Mouse (Mus musculus) liver, adult 2 months (tissue): ENCODE results near the gene Numa1. TPM values are rescaled to one million over a fixed set of nuclear protein-coding genes. Genes with fewer than 3 reads are reported as not detected.

ENCODE experiments used
- DNase-seq: peaks from one replicate; pipeline ENCODE4 v3.0.0-alpha.2; 2011; ENCODE audit warnings: low read depth, low spot score; ENCODE audit errors: extremely low read depth
- H3K27ac ChIP-seq: fragments of 200-500 bp; replicated peaks from 2 replicates; pipeline ENCODE4 v1.5.1; 2012; ENCODE audit warnings: low read depth, mild to moderate bottlenecking, control low read depth, inconsistent platforms, low read length; ENCODE audit not compliant: insufficient read depth
- H3K27me3 ChIP-seq: fragments of 200-500 bp; 2 replicates; pipeline ENCODE4 v1.6.1; 2012; ENCODE audit warnings: mild to moderate bottlenecking, moderate library complexity, low read length, inconsistent platforms; ENCODE audit not compliant: control insufficient read depth, insufficient read depth
- H3K36me3 ChIP-seq: fragments of 200-500 bp; 2 replicates; pipeline ENCODE4 v1.6.1; 2012; ENCODE audit warnings: low read length, inconsistent platforms; ENCODE audit not compliant: control insufficient read depth, insufficient read depth
- H3K4me1 ChIP-seq: fragments of 200-500 bp; 2 replicates; pipeline ENCODE4 v1.6.1; 2011; ENCODE audit warnings: low read length; ENCODE audit not compliant: control insufficient read depth, insufficient read depth
- H3K4me3 ChIP-seq: fragments of 200-500 bp; 2 replicates; pipeline ENCODE4 v1.5.1; 2011; ENCODE audit warnings: low read depth, mild to moderate bottlenecking, control low read depth, low read length, moderate library complexity; ENCODE audit not compliant: insufficient read depth
- H3K79me2 ChIP-seq: fragments of 200-500 bp; 2 replicates; pipeline ENCODE4 v1.6.1; 2012; ENCODE audit warnings: inconsistent platforms, mild to moderate bottlenecking, low read length, moderate library complexity; ENCODE audit not compliant: control insufficient read depth, insufficient read depth
- H3K9ac ChIP-seq: fragments of 200-500 bp; 2 replicates; pipeline ENCODE4 v1.6.1; 2012; ENCODE audit warnings: low read depth, mild to moderate bottlenecking, control low read depth, inconsistent platforms, low read length
- CTCF ChIP-seq: fragments of 200-500 bp; IDR thresholded peaks from 2 replicates; pipeline ENCODE4 v1.5.1; 2011; ENCODE audit warnings: low read depth, low read length, control low read depth
- POLR2A ChIP-seq: fragments of 200-500 bp; IDR thresholded peaks from 2 replicates; pipeline ENCODE4 v1.6.1; 2011; ENCODE audit warnings: low read length, control low read depth; ENCODE audit not compliant: insufficient read depth; ENCODE audit errors: extremely low read depth
- WGBS: fragments of 180-500 bp; shearing (Covaris S2); methylation state at CpG from one replicate; pipeline ENCODE4 v1.1.7; 2018; 5-methylcytosine and 5-hydroxymethylcytosine counted together
- polyA plus RNA-seq: library from polyadenylated mRNA; depleted of rRNA; stranded (reverse); fragments of >200 nt; gene quantifications from 2 replicates; pipeline ENCODE4 v1.2.3, GENCODE M21; 2012
- total RNA-seq: library from RNA; depleted of rRNA; stranded (reverse); fragments of >200 nt; gene quantifications from 2 replicates; pipeline ENCODE4 v1.2.3, GENCODE M21; 2014

The Numa1 gene
- total and polyA plus RNA-seq, 2 experiments, result 26.7 to 31.8 TPM

GRCm38 (mm10) chr7:101900331-101901097 is 33.4 kb upstream of the Numa1 start:
- Histone ChIP-seq H3K9ac (0 out of 2 replicates have a peak overlapping the region, but pooled peaks have one; percentile 17), H3K27ac (peak overlapping the region; percentile 61), H3K4me3 (no peak overlapping the region), H3K36me3 (no peaks in the 10 kb centered on the region), H3K4me1 (peaks cover 4% of the 10 kb centered on the region), H3K79me2 (no peaks in the 10 kb centered on the region), H3K27me3 (no peaks in the 10 kb centered on the region)
- peak; percentile 40 for DNase-seq
- 89% methylated on average over 16 of the region's 16 CpGs for WGBS
- TF ChIP-seq CTCF, result no peak
- no peak for TF ChIP-seq POLR2A

DNA sequence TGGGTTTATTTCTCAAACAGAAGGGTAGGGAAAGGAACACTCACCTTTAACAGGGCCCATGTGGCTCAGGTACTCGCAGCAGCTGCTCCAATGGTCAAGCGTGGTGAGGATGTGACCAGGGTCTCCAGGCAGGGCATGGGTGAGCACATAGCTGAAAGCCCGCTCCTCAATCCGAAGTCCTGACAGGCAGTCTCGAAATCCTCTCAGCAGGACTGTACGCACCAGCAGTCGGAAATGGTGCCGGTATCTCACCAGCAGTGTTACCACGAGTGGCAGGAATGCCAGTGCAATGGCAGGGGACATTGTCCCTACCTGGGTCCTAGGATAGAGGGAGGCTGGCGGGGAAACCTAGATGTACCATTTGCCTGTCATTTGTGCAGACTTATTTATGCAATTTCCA is 31.9 kb upstream of the Numa1 start:
- Histone ChIP-seq H3K79me2 (peaks cover 9% of the 10 kb centered on the region; the same call in 1 of the 2 replicates), H3K27me3 (no peaks in the 10 kb centered on the region), H3K9ac (no peak overlapping the region), H3K4me1 (peaks cover 9% of the 10 kb centered on the region), H3K27ac (no peak overlapping the region), H3K36me3 (no peaks in the 10 kb centered on the region), H3K4me3 (no peak overlapping the region)
- no peak for DNase-seq
- no peak for TF ChIP-seq CTCF
- TF ChIP-seq POLR2A, result no peak
- 94% methylated on average over 10 of the region's 10 CpGs for WGBS

DNA sequence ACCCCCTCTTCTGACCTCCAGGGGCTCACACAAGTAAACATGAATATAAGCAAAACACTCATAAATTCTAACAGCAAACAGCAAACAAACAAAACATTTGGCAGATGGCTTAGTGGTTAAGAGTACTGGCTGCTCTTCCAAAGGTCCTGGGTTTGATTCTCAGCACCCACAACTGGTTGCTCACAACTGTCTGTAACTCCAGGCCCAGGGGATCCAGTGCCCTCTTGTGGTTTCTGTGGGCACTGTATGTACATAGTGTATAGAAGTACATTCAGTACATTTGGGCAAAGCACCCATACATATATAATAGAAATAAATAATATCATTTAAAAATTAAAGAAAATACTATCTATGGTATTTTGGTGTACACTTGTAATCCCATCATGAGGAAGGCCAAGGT is 31.1 kb upstream of the Numa1 start:
- DNase-seq, result no peak

DNA sequence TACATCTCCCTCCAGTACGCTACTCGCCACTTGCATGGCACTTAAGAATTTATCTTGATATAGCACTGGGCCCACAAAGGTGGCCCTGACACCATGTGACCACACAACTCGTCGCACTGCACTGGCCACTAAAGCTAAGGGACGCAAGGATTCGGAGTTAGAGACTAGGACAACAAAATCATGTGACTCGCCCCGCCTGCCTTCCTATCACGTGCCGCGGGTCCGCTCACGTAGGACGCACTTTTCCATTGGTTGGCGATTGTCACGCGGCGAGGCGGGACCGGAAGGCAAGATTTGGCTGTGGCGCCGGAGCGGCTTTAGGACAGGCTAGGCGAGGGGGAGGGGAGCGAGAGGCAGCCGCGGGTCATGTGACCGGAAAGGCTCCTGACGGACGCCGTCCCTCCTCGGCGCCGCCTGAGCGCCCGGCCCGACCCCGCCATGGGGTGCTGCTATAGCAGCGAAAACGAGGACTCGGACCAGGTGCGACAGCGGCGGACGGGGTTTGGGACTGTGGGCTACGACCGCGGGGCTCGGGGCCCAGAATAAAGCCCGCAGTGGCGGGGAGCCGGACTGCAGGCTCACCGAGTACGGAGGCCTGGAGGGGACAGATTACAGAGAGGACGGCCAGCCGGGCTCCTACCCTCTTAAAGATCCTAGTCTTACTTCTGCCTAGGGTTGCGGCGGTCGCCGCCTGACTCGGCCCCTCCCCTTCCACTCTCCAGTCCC is 28.2 kb upstream of the Numa1 start, which contains the start of gene Lamtor1:
Lamtor1 (plus strand) TSS at position 344 of the 726 bp plus-strand sequence.
- 0 out of 2 replicates have a peak, but pooled peaks have one; percentile 7 for TF ChIP-seq CTCF
- TF ChIP-seq POLR2A, result peak; percentile 81
- whole genome bisulfite sequencing, result under 1% methylated on average over 61 of the region's 61 CpGs
- peaks cover 33% of the 10 kb centered on the region for H3K4me1 ChIP-seq

More for the DNA sequence above, 31.1 kb upstream of the Numa1 start:
- Histone ChIP-seq H3K4me1 (peaks cover 12% of the 10 kb centered on the region), H3K27ac (no peak overlapping the region), H3K27me3 (no peaks in the 10 kb centered on the region), H3K36me3 (no peaks in the 10 kb centered on the region), H3K79me2 (peaks cover 12% of the 10 kb centered on the region; the same call in 1 of the 2 replicates), H3K4me3 (no peak overlapping the region), H3K9ac (no peak overlapping the region)
- TF ChIP-seq CTCF, result no peak
- no peak for TF ChIP-seq POLR2A

GRCm38 (mm10) chr7:101906287-101906681 is 27.6 kb upstream of the Numa1 start, which contains the start of gene Tomt:
Gene Tomt, minus strand, starts transcription at chr7:101906359.
- H3K27me3 ChIP-seq, result no peaks in the 10 kb centered on the region
- H3K9ac ChIP-seq, result peak within 1 kb of the TSS; percentile 94
- H3K27ac ChIP-seq, result peak within 1 kb of the TSS; percentile 96
- H3K79me2 ChIP-seq, result peaks cover 12% of the 10 kb centered on the region; the same call in 1 of the 2 replicates
- WGBS, result 1% methylated on average over 11 of the region's 11 CpGs
- H3K36me3 ChIP-seq, result peaks cover 4% of the 10 kb centered on the region; the same call in 1 of the 2 replicates
- H3K4me1 ChIP-seq, result peaks cover 36% of the 10 kb centered on the region
- TF ChIP-seq POLR2A (no peak), CTCF (no peak)
- DNase-seq, result no peak
- H3K4me3 ChIP-seq, result peak within 1 kb of the TSS; percentile 81

More for the DNA sequence above, 28.2 kb upstream of the Numa1 start, which contains the start of gene Lamtor1:
- Histone ChIP-seq H3K27ac (peak within 1 kb of the TSS; percentile 96), H3K9ac (peak within 1 kb of the TSS; percentile 94), H3K4me3 (peak within 1 kb of the TSS; percentile 81), H3K27me3 (no peaks in the 10 kb centered on the region), H3K36me3 (peaks cover under 1% of the 10 kb centered on the region; the same call in 1 of the 2 replicates), H3K79me2 (peaks cover 12% of the 10 kb centered on the region; the same call in 1 of the 2 replicates)
- DNase-seq, result peak; percentile 94
